Comparison of ENCODE assay signal across 20 mouse cellular contexts in genomic region chr10:14941875-14942274, GRCm38 (mm10).
A peak's percentile ranks its signal among the peaks of the same experiment; 100 is the strongest.
DNase-seq lines count a peak whose midpoint lies in the region; ATAC-seq and TF ChIP-seq lines count a peak whose summit lies in the region.
"Had no signal": no experiment of that assay in that cellular context is flagged by ENCODE, and none has a peak within 500 bp of the region (broad histone marks: within the 10 kb centered on the region; RNA-seq: fewer than 3 reads in every experiment).

No protein-coding gene starts in this region.

- no peak overlapping the region for H3ac ChIP-seq in C2C12 (ENCODE audit: control insufficient read depth, insufficient read length, low read depth)
- H3ac ChIP-seq in myocyte (ENCODE audit: control insufficient read depth, insufficient read length), result no peak overlapping the region

- no peak overlapping the region for H3K4me2 ChIP-seq in intestine, embryonic 16.5 days (ENCODE audit: low read depth, low read length)
- H3K4me2 ChIP-seq in intestine, postnatal 0 days (replicated peaks; ENCODE audit: low read depth), result no peak overlapping the region
- H3K4me2 ChIP-seq in lung, embryonic 16.5 days (ENCODE audit: low read depth, low read length), result no peak overlapping the region
- H3K4me2 ChIP-seq in myocyte (ENCODE audit: low read depth), result no peak overlapping the region
- H3K4me2 ChIP-seq: forebrain, embryonic 15.5 days; hindbrain, embryonic 13.5 days had no signal

- no peak overlapping the region for H3K9ac ChIP-seq in intestine, embryonic 16.5 days (ENCODE audit: low read depth, low read length)
- H3K9ac ChIP-seq in intestine, postnatal 0 days (ENCODE audit: low read depth, low read length), result no peak overlapping the region
- H3K9ac ChIP-seq in lung, embryonic 16.5 days (ENCODE audit: low read length), result no peak overlapping the region
- H3K9ac ChIP-seq: forebrain, embryonic 15.5 days; hindbrain, embryonic 13.5 days had no signal

- no peaks in the 10 kb centered on the region for H3K27me3 ChIP-seq in intestine, embryonic 16.5 days (replicated peaks; ENCODE audit: control insufficient read depth, insufficient read depth, low read length)
- H3K27me3 ChIP-seq in intestine, postnatal 0 days (replicated peaks; ENCODE audit: control insufficient read depth, insufficient read depth, low read length), result no peaks in the 10 kb centered on the region
- no peaks in the 10 kb centered on the region for H3K27me3 ChIP-seq in lung, embryonic 16.5 days (ENCODE audit: control insufficient read depth, insufficient read depth, low read depth, low read length)
- H3K27me3 ChIP-seq in C2C12 (ENCODE audit: control insufficient read depth, insufficient read depth, insufficient read length) (no peaks in the 10 kb centered on the region), myocyte (ENCODE audit: control insufficient read depth, insufficient read depth, insufficient read length) (no peaks in the 10 kb centered on the region)
- H3K27me3 ChIP-seq: forebrain, embryonic 15.5 days; hindbrain, embryonic 13.5 days had no signal

- H3K4me1 ChIP-seq in intestine, embryonic 16.5 days (ENCODE audit: control insufficient read depth, insufficient read depth, low read length), result no peaks in the 10 kb centered on the region
- no peaks in the 10 kb centered on the region for H3K4me1 ChIP-seq in intestine, postnatal 0 days (replicated peaks; ENCODE audit: control insufficient read depth, insufficient read depth, low read length)
- no peaks in the 10 kb centered on the region for H3K4me1 ChIP-seq in lung, embryonic 16.5 days (replicated peaks; ENCODE audit: control insufficient read depth, insufficient read depth, low read length)
- H3K4me1 ChIP-seq: forebrain, embryonic 15.5 days; heart, embryonic 10.5 days; hindbrain, embryonic 13.5 days had no signal

- H3K4me3 ChIP-seq in intestine, embryonic 16.5 days (ENCODE audit: low read length), result no peak overlapping the region
- no peak overlapping the region for H3K4me3 ChIP-seq in intestine, postnatal 0 days (ENCODE audit: low read depth, low read length)
- no peak overlapping the region for H3K4me3 ChIP-seq in lung, embryonic 16.5 days (ENCODE audit: low read length)
- H3K4me3 ChIP-seq in C2C12 (ENCODE audit: insufficient read depth, poor library complexity, severe bottlenecking) (no peak overlapping the region), myocyte (no peak overlapping the region)
- H3K4me3 ChIP-seq: forebrain, embryonic 15.5 days; heart, embryonic 10.5 days; hindbrain, embryonic 13.5 days had no signal

- no peak for TF ChIP-seq CTCF in intestine, postnatal 0 days (IDR thresholded peaks at IDR 0.05; ENCODE audit: low read depth)
- no peak for TF ChIP-seq CTCF in C2C12 (IDR thresholded peaks at IDR 0.05; ENCODE audit: control insufficient read depth, insufficient read depth, insufficient read length)

- ATAC-seq in intestine, embryonic 16.5 days, result peak; percentile 48; the same call in 1 of the 2 replicates
- ATAC-seq in intestine, postnatal 0 days, result no peak
- ATAC-seq in lung, embryonic 16.5 days (ENCODE audit: low read depth), result peak; percentile 81
- ATAC-seq: activated CD4-positive, CD25-positive, alpha-beta regulatory T cell, adult 4 months; CD4-positive, CD25-positive, alpha-beta regulatory T cell, adult 4 months; forebrain, embryonic 15.5 days; hindbrain, postnatal 0 days had no signal

- DNase-seq in lung, postnatal 10 days, result no peak
- no peak for DNase-seq in spleen, postnatal 10 days (ENCODE audit: low spot score in 2 of 2)
- DNase-seq: adrenal gland, postnatal 14 days; cerebellum, adult 2 months; cerebellum, postnatal 10 days; gastrocnemius, postnatal 36 days; heart, adult 11 months; heart, postnatal 14 days had no signal

- no peaks in the 10 kb centered on the region for H3K36me3 ChIP-seq in intestine, embryonic 16.5 days (ENCODE audit: control insufficient read depth, insufficient read depth, low read length)
- H3K36me3 ChIP-seq in intestine, postnatal 0 days (ENCODE audit: control insufficient read depth, insufficient read depth), result no peaks in the 10 kb centered on the region
- no peaks in the 10 kb centered on the region for H3K36me3 ChIP-seq in lung, embryonic 16.5 days (ENCODE audit: control insufficient read depth, insufficient read depth, low read length)
- no peaks in the 10 kb centered on the region for H3K36me3 ChIP-seq in C2C12 (ENCODE audit: control insufficient read depth, insufficient read depth)
- no peaks in the 10 kb centered on the region for H3K36me3 ChIP-seq in myocyte (ENCODE audit: control insufficient read depth, insufficient read depth)
- H3K36me3 ChIP-seq: forebrain, embryonic 15.5 days; G1E; heart, embryonic 10.5 days; hindbrain, embryonic 13.5 days had no signal

- H3K27ac ChIP-seq in intestine, embryonic 16.5 days (ENCODE audit: low read length), result no peak overlapping the region
- H3K27ac ChIP-seq in intestine, postnatal 0 days (ENCODE audit: low read depth, low read length), result no peak overlapping the region
- no peak overlapping the region for H3K27ac ChIP-seq in lung, embryonic 16.5 days (ENCODE audit: low read length)
- H3K27ac ChIP-seq: forebrain, embryonic 15.5 days; heart, embryonic 10.5 days; hindbrain, embryonic 13.5 days; hindbrain, postnatal 0 days had no signal

- no peaks in the 10 kb centered on the region for H3K9me3 ChIP-seq in intestine, embryonic 16.5 days (ENCODE audit: control insufficient read depth, low read length)
- H3K9me3 ChIP-seq in intestine, postnatal 0 days (ENCODE audit: control insufficient read depth), result no peaks in the 10 kb centered on the region
- H3K9me3 ChIP-seq in lung, embryonic 16.5 days (ENCODE audit: control insufficient read depth, low read length), result no peaks in the 10 kb centered on the region
- H3K9me3 ChIP-seq: forebrain, embryonic 15.5 days; G1E; heart, embryonic 10.5 days; hindbrain, embryonic 13.5 days had no signal

- 42% methylated on average over 2 of the region's 2 CpGs for WGBS in intestine, embryonic 16.5 days
- 49% methylated on average over 2 of the region's 2 CpGs for WGBS in intestine, postnatal 0 days
- 22% methylated on average over 2 of the region's 2 CpGs for WGBS in lung, embryonic 16.5 days

- H3K79me2 ChIP-seq in C2C12 (ENCODE audit: control insufficient read depth, insufficient read depth) (no peaks in the 10 kb centered on the region), myocyte (ENCODE audit: control insufficient read depth, insufficient read depth) (no peaks in the 10 kb centered on the region)

- TF ChIP-seq POLR2A in myocyte (IDR thresholded peaks at IDR 0.05; ENCODE audit: insufficient read length, low read depth), result no peak

- H3K79me3 ChIP-seq in C2C12 (ENCODE audit: low read depth), result no peaks in the 10 kb centered on the region

TF ChIP-seq in C2C12, 6 proteins besides CTCF, POLR2A, EP300 and RAD21:
- TF ChIP-seq MYOG (IDR thresholded peaks at IDR 0.05; ENCODE audit: control insufficient read depth, extremely low read depth, insufficient read length), result no peak
- TF ChIP-seq MYOD1 (IDR thresholded peaks at IDR 0.05; ENCODE audit: control insufficient read depth, insufficient read length, low read depth), result peak; percentile 68

TF ChIP-seq in myocyte, 11 proteins besides CTCF, POLR2A, EP300 and RAD21:
- TF ChIP-seq MYOD1 (IDR thresholded peaks at IDR 0.05; ENCODE audit: control insufficient read depth in 1 of 3, insufficient read length in 2 of 3, low read depth in 2 of 3) (peak in 2 of 3 experiments; percentile 23 to 40), E2F4 (IDR thresholded peaks at IDR 0.05; ENCODE audit: insufficient read depth) (no peak), MYOG (IDR thresholded peaks at IDR 0.05; ENCODE audit: control insufficient read depth in 1 of 3, insufficient read depth in 1 of 3, insufficient read length in 2 of 3, low read depth in 2 of 3) (peak in 1 of 3 experiments; percentile 38), USF1 (IDR thresholded peaks at IDR 0.05; ENCODE audit: low read depth) (peak; percentile 24)
